Mouse (Mus musculus) liver, embryonic 11.5 days (tissue): ENCODE measurements around the gene Hnrnpul1. TPM values are rescaled to one million over a fixed set of nuclear protein-coding genes. Genes with fewer than 3 reads are reported as not detected.

ENCODE experiments used
- ATAC-seq: fragments of 200-750 bp; cut with Nextera tagmentation; replicated peaks from 2 replicates; pipeline ENCODE4 v1.8.0; 2017; ENCODE audit warnings: moderate number of reproducible peaks, mild to moderate bottlenecking, moderate TSS enrichment, moderate library complexity; ENCODE audit not compliant: low FRiP score
- DNase-seq: peaks from one replicate; pipeline ENCODE4 v3.0.0-alpha.2; 2017; ENCODE audit warnings: low spot score
- H3K27ac ChIP-seq: fragments of 300-500 bp; sonication (generic); 2 replicates; pipeline ENCODE4 v1.5.1; 2014; ENCODE audit warnings: mild to moderate bottlenecking, low read depth, low read length, control low read depth
- H3K27me3 ChIP-seq: fragments of 300-500 bp; sonication (generic); replicated peaks from 2 replicates; pipeline ENCODE4 v1.6.1; 2014; ENCODE audit warnings: low read length, mixed read lengths; ENCODE audit not compliant: control insufficient read depth, insufficient read depth
- H3K36me3 ChIP-seq: fragments of 300-500 bp; sonication (generic); 2 replicates; pipeline ENCODE4 v1.6.1; 2014; ENCODE audit warnings: mild to moderate bottlenecking, low read length, moderate library complexity, mixed read lengths; ENCODE audit not compliant: control insufficient read depth, insufficient read depth
- H3K4me1 ChIP-seq: fragments of 300-500 bp; sonication (generic); replicated peaks from 2 replicates; pipeline ENCODE4 v1.6.1; 2014; ENCODE audit warnings: low read length, mixed read lengths; ENCODE audit not compliant: control insufficient read depth, insufficient read depth
- H3K4me2 ChIP-seq: fragments of 300-500 bp; sonication (generic); 2 replicates; pipeline ENCODE4 v1.6.1; 2014; ENCODE audit warnings: mild to moderate bottlenecking, control low read depth, moderate library complexity
- H3K4me3 ChIP-seq: fragments of 300-500 bp; sonication (generic); 2 replicates; pipeline ENCODE4 v1.5.1; 2014; ENCODE audit warnings: low read depth, low read length, control low read depth
- H3K9ac ChIP-seq: fragments of 300-500 bp; sonication (generic); 2 replicates; pipeline ENCODE4 v1.6.1; 2014; ENCODE audit warnings: low read depth, low read length, control low read depth
- H3K9me3 ChIP-seq: fragments of 300-500 bp; sonication (generic); 2 replicates; pipeline ENCODE4 v1.6.1; 2016; ENCODE audit warnings: low read length, inconsistent platforms, mixed read lengths; ENCODE audit not compliant: control insufficient read depth
- WGBS: fragments of 180-500 bp; shearing (Covaris S2); extraction: QIAGEN DNeasy Blood & Tissue Kit; methylation state at CpG from one replicate; pipeline ENCODE4 v1.1.7; 2014; 5-methylcytosine and 5-hydroxymethylcytosine counted together
- polyA plus RNA-seq: library from polyadenylated mRNA; unstranded; fragments of >200 nt; fragmentation: Nextera tagmentation; extraction: Ambion mirVana; gene quantifications from 2 replicates; pipeline ENCODE4 v1.2.1, GENCODE M21; 2014

Gene Hnrnpul1
- polyA plus RNA-seq, 1 experiment from 2014 or later = 67.2 TPM

- Histone ChIP-seq H3K4me1 (peaks cover 17% of the 10 kb centered on the region), H3K27ac (no peak overlapping the region), H3K9me3 (peaks cover 2% of the 10 kb centered on the region; the same call in 1 of the 2 replicates), H3K4me3 (no peak overlapping the region), H3K27me3 (peaks cover 26% of the 10 kb centered on the region), H3K9ac (no peak overlapping the region), H3K4me2 (no peak overlapping the region), H3K36me3 (no peaks in the 10 kb centered on the region)
- 90% methylated on average over 7 of the region's 7 CpGs for WGBS
- ATAC-seq (no peak), DNase-seq (no peak)
Measured at GRCm38 (mm10) chr7:25677013-25677412, 77.5 kb downstream of the Hnrnpul1 start.

- H3K9me3 ChIP-seq = peaks cover 2% of the 10 kb centered on the region; the same call in 1 of the 2 replicates
- DNase-seq (no peak), ATAC-seq (no peak)
- 80% methylated on average over 15 of the region's 15 CpGs for WGBS
- H3K4me2 ChIP-seq = no peak overlapping the region
- H3K36me3 ChIP-seq = no peaks in the 10 kb centered on the region
- H3K27me3 ChIP-seq = peaks cover 26% of the 10 kb centered on the region
- H3K4me1 ChIP-seq = peaks cover 12% of the 10 kb centered on the region
- no peak overlapping the region for H3K27ac ChIP-seq
- no peak overlapping the region for H3K9ac ChIP-seq
- no peak overlapping the region for H3K4me3 ChIP-seq
Measured at GRCm38 (mm10) chr7:25676085-25676781, 78.3 kb downstream of the Hnrnpul1 start.

GRCm38 (mm10) chr7:25675405-25675804, 79.2 kb downstream of the Hnrnpul1 start:
- Histone ChIP-seq H3K36me3 (no peaks in the 10 kb centered on the region), H3K4me3 (peak overlapping the region; percentile 40), H3K4me1 (peaks cover 10% of the 10 kb centered on the region; the same call in 1 of the 2 replicates), H3K9me3 (peaks cover 2% of the 10 kb centered on the region; the same call in 1 of the 2 replicates), H3K27ac (no peak overlapping the region), H3K4me2 (peak overlapping the region; percentile 82), H3K9ac (no peak overlapping the region), H3K27me3 (peaks cover 26% of the 10 kb centered on the region)
- 55% methylated on average over 6 of the region's 6 CpGs for WGBS
- ATAC-seq (no peak), DNase-seq (no peak)

- DNase-seq (no peak), ATAC-seq (no peak)
- 2% methylated on average over 29 of the region's 29 CpGs for WGBS
- Histone ChIP-seq H3K9ac (0 out of 2 replicates have a peak within 1 kb of the TSS, but pooled peaks have one; percentile 2), H3K4me3 (peak within 1 kb of the TSS; percentile 40), H3K4me1 (peaks cover 6% of the 10 kb centered on the region; the same call in 1 of the 2 replicates), H3K9me3 (peaks cover 2% of the 10 kb centered on the region; the same call in 1 of the 2 replicates), H3K4me2 (peak within 1 kb of the TSS; percentile 82), H3K36me3 (no peaks in the 10 kb centered on the region), H3K27ac (no peak within 1 kb of the TSS), H3K27me3 (peaks cover 26% of the 10 kb centered on the region)
Measured at GRCm38 (mm10) chr7:25674719-25675300, 79.7 kb downstream of the Hnrnpul1 start, which contains the start of gene Tmem91. Tmem91 (minus strand) TSS chr7:25675166.

- H3K9me3 ChIP-seq = peaks cover 2% of the 10 kb centered on the region; the same call in 1 of the 2 replicates
- DNase-seq = no peak
- peaks cover 6% of the 10 kb centered on the region; the same call in 1 of the 2 replicates for H3K4me1 ChIP-seq
- no peak overlapping the region for H3K27ac ChIP-seq
- peak overlapping the region; percentile 82 for H3K4me2 ChIP-seq
- no peak overlapping the region for H3K9ac ChIP-seq
- WGBS = 25% methylated on average over 9 of the region's 9 CpGs
- ATAC-seq = no peak
- no peaks in the 10 kb centered on the region for H3K36me3 ChIP-seq
- peak overlapping the region; percentile 40 for H3K4me3 ChIP-seq
- H3K27me3 ChIP-seq = peaks cover 26% of the 10 kb centered on the region
Measured at GRCm38 (mm10) chr7:25674297-25674696, 80.3 kb downstream of the Hnrnpul1 start.

- H3K9me3 ChIP-seq = peaks cover 2% of the 10 kb centered on the region; the same call in 1 of the 2 replicates
- H3K36me3 ChIP-seq = peaks cover 12% of the 10 kb centered on the region; the same call in 1 of the 2 replicates
- DNase-seq = no peak
- ATAC-seq = no peak
- 52% methylated on average over 4 of the region's 4 CpGs for WGBS
- H3K4me1 ChIP-seq = peaks cover 6% of the 10 kb centered on the region; the same call in 1 of the 2 replicates
- no peak overlapping the region for H3K4me3 ChIP-seq
- no peak overlapping the region for H3K9ac ChIP-seq
- H3K27ac ChIP-seq = no peak overlapping the region
- peaks cover 26% of the 10 kb centered on the region for H3K27me3 ChIP-seq
- H3K4me2 ChIP-seq = no peak overlapping the region
Measured at GRCm38 (mm10) chr7:25672442-25672841, 82.1 kb downstream of the Hnrnpul1 start.

GRCm38 (mm10) chr7:25671686-25672085, 82.9 kb downstream of the Hnrnpul1 start:
- ATAC-seq = no peak
- Histone ChIP-seq H3K4me1 (peaks cover 6% of the 10 kb centered on the region; the same call in 1 of the 2 replicates), H3K27me3 (peaks cover 26% of the 10 kb centered on the region), H3K4me3 (no peak overlapping the region), H3K4me2 (no peak overlapping the region), H3K36me3 (peaks cover 16% of the 10 kb centered on the region; the same call in 1 of the 2 replicates), H3K9me3 (peaks cover 2% of the 10 kb centered on the region; the same call in 1 of the 2 replicates), H3K27ac (no peak overlapping the region), H3K9ac (no peak overlapping the region)
- no peak for DNase-seq
- 78% methylated on average over 2 of the region's 2 CpGs for WGBS
